Mouse (Mus musculus): Measurements from ENCODE around the gene Tbc1d5. TPM values are rescaled to one million over a fixed set of nuclear protein-coding genes. Genes with fewer than 3 reads are reported as not detected.

Gene Tbc1d5
- polyA plus RNA-seq, 1 experiment from 2014 or later = 11.4 TPM

- Histone ChIP-seq H3K27ac (no peak overlapping the region), H3K27me3 (no peaks in the 10 kb centered on the region), H3K4me1 (no peaks in the 10 kb centered on the region), H3K9me3 (replicated peaks) (no peaks in the 10 kb centered on the region), H3K36me3 (peaks cover 7% of the 10 kb centered on the region; the same call in 1 of the 2 replicates), H3K4me2 (no peak overlapping the region), H3K4me3 (replicated peaks) (no peak overlapping the region), H3K9ac (no peak overlapping the region)
- ATAC-seq (replicated peaks; ENCODE audit: low FRiP score) = no peak
- 88% methylated on average over 9 of the region's 9 CpGs for WGBS
These were observed 224.8 kb downstream of the Tbc1d5 start for GRCm38 (mm10) chr17:50954313-50954712.

GRCm38 (mm10) chr17:50922308-50922707 lies 256.8 kb downstream of the Tbc1d5 start:
- ATAC-seq (replicated peaks; ENCODE audit: low FRiP score) = no peak
- 93% methylated on average over 2 of the region's 2 CpGs for WGBS

DNA sequence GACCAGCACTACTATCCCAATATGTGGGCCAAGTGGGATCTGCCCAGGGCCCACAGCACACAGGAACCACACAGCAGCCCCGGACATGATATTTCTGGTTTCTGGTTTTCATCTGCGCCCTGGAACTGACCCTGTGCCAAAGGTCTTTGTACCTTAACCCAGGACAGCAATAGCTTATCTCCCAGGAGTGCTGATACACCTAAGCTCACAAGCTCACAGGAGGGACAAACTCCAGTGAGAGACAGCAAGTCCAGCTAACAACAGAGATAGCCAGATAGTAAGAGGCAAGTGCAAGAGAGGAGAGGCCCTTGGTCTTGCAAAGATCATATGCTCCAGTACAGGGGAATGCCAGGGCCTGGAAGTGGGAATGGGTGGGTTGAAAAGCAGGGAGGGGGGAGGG lies 263.9 kb downstream of the Tbc1d5 start:
- Histone ChIP-seq H3K9ac (no peak overlapping the region), H3K4me1 (no peaks in the 10 kb centered on the region), H3K4me3 (replicated peaks) (no peak overlapping the region), H3K4me2 (no peak overlapping the region), H3K27ac (no peak overlapping the region), H3K27me3 (no peaks in the 10 kb centered on the region), H3K9me3 (replicated peaks) (no peaks in the 10 kb centered on the region), H3K36me3 (peaks cover 3% of the 10 kb centered on the region; the same call in 1 of the 2 replicates)
- no peak for ATAC-seq (replicated peaks; ENCODE audit: low FRiP score)
- 94% methylated on average over 2 of the region's 2 CpGs for WGBS

More at GRCm38 (mm10) chr17:50922308-50922707, 256.8 kb downstream of the Tbc1d5 start:
- Histone ChIP-seq H3K4me1 (no peaks in the 10 kb centered on the region), H3K27ac (no peak overlapping the region), H3K27me3 (no peaks in the 10 kb centered on the region), H3K9me3 (replicated peaks) (no peaks in the 10 kb centered on the region), H3K9ac (no peak overlapping the region), H3K36me3 (no peaks in the 10 kb centered on the region), H3K4me3 (replicated peaks) (no peak overlapping the region), H3K4me2 (no peak overlapping the region)

DNA sequence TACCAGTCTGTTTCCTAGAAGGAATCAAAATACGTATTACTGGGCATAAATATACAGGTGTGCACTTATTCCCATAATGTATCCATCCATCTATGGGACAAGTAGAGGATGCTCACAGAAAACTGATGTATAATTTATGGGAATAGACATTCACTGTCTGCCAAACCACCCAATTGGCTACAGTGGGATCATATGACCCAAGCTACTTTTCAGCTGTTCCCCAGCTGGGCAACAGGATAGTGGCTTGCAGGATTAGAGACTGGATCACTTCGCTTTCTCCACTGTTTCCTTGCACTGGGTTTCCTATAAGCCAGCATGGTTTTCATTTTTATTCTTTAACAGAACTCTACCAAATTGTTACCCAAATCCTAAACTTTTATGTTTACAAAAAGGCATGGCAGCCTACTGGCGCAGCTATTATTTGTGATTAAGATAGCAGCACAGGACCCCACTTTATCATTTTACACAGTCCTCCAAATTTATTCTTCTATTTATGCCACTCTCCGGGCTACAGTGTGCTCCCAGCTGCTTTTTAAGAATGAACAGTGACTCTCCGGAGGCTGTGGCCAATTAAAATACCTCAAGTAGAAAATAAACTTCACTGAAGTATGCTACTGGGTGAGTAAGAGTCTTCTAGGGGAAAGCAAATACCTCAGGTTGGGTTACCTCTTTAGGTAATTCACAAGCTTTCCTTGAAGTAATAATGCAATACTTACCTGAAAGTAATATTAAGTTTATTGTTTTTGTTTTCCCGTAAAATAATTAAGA lies 270.4 kb downstream of the Tbc1d5 start:
- no peaks in the 10 kb centered on the region for H3K4me1 ChIP-seq
- 68% methylated on average over 6 of the region's 6 CpGs for WGBS
- H3K4me2 ChIP-seq = no peak overlapping the region
- H3K27ac ChIP-seq = no peak overlapping the region
- H3K27me3 ChIP-seq = no peaks in the 10 kb centered on the region
- no peak for ATAC-seq (replicated peaks; ENCODE audit: low FRiP score)
- H3K36me3 ChIP-seq = no peaks in the 10 kb centered on the region
- no peaks in the 10 kb centered on the region for H3K9me3 ChIP-seq (replicated peaks)
- no peak overlapping the region for H3K4me3 ChIP-seq (replicated peaks)
- no peak overlapping the region for H3K9ac ChIP-seq

DNA sequence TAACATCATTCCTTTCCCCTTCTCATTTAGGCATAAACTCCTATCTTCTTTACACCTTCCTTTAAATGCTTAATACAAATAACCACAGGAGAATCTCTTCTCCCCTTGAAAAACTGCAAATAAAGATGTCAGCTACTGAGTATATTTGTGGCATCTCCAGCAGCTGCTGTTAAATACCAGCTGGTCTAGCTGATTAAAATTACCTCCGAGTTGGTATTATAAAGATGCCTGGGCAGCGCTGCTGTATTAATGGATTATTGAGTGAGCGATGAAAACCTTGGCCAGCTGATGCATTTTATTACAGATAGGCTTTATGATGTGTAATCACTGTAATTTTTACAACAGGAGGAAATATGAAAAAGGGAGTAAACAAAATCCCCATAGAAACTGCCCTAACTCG lies 271.0 kb downstream of the Tbc1d5 start:
- Histone ChIP-seq H3K27me3 (no peaks in the 10 kb centered on the region), H3K9ac (no peak overlapping the region), H3K4me3 (replicated peaks) (no peak overlapping the region), H3K9me3 (replicated peaks) (no peaks in the 10 kb centered on the region), H3K4me2 (no peak overlapping the region), H3K4me1 (no peaks in the 10 kb centered on the region), H3K27ac (no peak overlapping the region), H3K36me3 (no peaks in the 10 kb centered on the region)
- 78% methylated on average over 4 of the region's 4 CpGs for WGBS
- ATAC-seq (replicated peaks; ENCODE audit: low FRiP score) = no peak

DNA sequence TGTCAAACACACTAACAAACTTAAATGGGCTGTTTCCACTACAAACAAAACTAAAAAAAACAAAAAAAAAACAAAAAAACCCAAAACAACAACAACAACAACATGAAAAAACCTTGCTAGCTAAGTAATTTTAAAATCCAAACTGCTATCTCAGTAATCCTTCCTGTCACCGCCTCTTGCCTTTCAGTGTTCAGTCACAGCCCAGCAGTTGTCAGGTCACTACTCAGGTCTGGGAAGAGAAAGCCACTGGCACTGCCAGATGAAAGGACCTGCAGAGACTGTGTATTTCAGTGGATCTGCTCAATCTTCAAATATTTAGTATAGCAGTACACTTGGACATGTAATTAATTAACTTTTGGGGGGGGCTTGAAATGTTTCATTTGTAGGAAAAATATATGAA lies 272.5 kb downstream of the Tbc1d5 start:
- 79% methylated on average over 1 of the region's 1 CpGs for WGBS

DNA sequence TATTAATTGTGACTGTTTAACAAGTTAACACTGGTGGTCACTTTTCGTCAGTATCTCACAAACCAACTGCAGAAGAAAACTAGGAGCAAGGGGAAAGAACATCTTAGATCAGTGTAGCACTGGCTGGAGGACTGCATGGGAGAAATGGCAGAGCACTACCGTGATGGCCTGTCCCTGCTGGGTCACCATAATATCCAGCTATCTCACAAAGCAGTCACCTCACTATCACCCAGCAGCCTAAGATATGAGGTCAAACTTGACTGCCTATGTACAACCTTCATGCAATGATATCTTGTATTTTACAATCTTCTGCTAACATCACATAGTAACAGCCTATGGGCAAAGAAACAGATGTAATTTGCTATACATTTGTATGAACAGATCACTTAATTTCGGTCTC lies 274.7 kb downstream of the Tbc1d5 start:
- 84% methylated on average over 3 of the region's 3 CpGs for WGBS
- H3K9me3 ChIP-seq (replicated peaks) = no peaks in the 10 kb centered on the region

More for the DNA sequence above, 272.5 kb downstream of the Tbc1d5 start:
- Histone ChIP-seq H3K4me2 (no peak overlapping the region), H3K9me3 (replicated peaks) (no peaks in the 10 kb centered on the region), H3K4me3 (replicated peaks) (no peak overlapping the region), H3K36me3 (no peaks in the 10 kb centered on the region), H3K9ac (no peak overlapping the region), H3K27ac (no peak overlapping the region), H3K27me3 (no peaks in the 10 kb centered on the region), H3K4me1 (no peaks in the 10 kb centered on the region)
- ATAC-seq (replicated peaks; ENCODE audit: low FRiP score) = no peak

DNA sequence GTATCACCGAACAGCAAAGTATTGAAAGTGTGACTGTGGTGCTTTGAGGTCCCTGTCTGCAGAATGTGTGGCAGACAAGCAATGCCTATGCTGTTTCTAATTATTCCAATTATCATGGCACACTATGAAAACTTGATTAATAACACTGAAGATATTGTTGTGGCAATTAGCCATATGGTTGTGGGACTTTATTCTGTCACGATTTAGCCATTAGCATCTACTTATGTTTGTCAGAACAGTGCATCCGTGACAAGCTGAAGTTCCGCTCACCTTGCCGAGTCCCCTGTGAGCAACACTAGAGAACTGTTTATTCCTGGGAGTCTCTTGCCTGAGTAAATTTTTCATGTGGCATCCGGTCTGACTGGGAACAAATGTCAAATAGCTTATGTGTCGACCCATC lies 281.3 kb downstream of the Tbc1d5 start:
- Histone ChIP-seq H3K9me3 (replicated peaks) (no peaks in the 10 kb centered on the region), H3K4me3 (replicated peaks) (no peak overlapping the region), H3K4me1 (no peaks in the 10 kb centered on the region), H3K27me3 (no peaks in the 10 kb centered on the region), H3K4me2 (no peak overlapping the region), H3K36me3 (no peaks in the 10 kb centered on the region), H3K27ac (no peak overlapping the region), H3K9ac (no peak overlapping the region)
- 89% methylated on average over 7 of the region's 7 CpGs for WGBS
- no peak for ATAC-seq (replicated peaks; ENCODE audit: low FRiP score)

More for the DNA sequence above, 274.7 kb downstream of the Tbc1d5 start:
- Histone ChIP-seq H3K27me3 (no peaks in the 10 kb centered on the region), H3K4me1 (no peaks in the 10 kb centered on the region), H3K27ac (no peak overlapping the region), H3K9ac (no peak overlapping the region), H3K4me3 (replicated peaks) (no peak overlapping the region), H3K4me2 (no peak overlapping the region), H3K36me3 (no peaks in the 10 kb centered on the region)
- ATAC-seq (replicated peaks; ENCODE audit: low FRiP score) = no peak

- Histone ChIP-seq H3K9ac (no peak overlapping the region), H3K9me3 (replicated peaks) (no peaks in the 10 kb centered on the region), H3K27me3 (no peaks in the 10 kb centered on the region), H3K4me1 (no peaks in the 10 kb centered on the region), H3K36me3 (no peaks in the 10 kb centered on the region), H3K27ac (no peak overlapping the region), H3K4me2 (no peak overlapping the region), H3K4me3 (replicated peaks) (no peak overlapping the region)
- 96% methylated on average over 1 of the region's 1 CpGs for WGBS
- ATAC-seq (replicated peaks; ENCODE audit: low FRiP score) = no peak
These were observed 289.7 kb downstream of the Tbc1d5 start for GRCm38 (mm10) chr17:50889475-50889874.

DNA sequence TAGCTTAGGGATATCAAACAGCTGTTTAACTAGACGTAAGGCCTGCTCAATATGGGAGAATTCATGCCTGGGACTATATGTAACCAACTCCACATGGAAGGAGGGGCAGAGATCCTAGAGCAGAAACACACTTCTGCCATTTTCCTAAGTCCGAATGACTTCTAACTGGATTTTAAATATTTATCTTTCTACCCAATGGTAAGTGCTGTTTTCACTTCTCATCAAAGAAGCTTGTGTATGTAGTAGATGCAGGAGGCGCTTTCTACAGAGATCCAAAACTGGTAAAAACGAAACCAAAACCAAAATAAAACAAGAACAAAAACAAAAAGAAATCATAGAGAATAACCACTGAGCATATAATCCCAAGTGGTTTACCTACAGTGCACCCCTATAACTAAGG lies 299.2 kb downstream of the Tbc1d5 start:
- no peaks in the 10 kb centered on the region for H3K27me3 ChIP-seq
- no peaks in the 10 kb centered on the region for H3K9me3 ChIP-seq (replicated peaks)
- no peak overlapping the region for H3K4me3 ChIP-seq (replicated peaks)
- ATAC-seq (replicated peaks; ENCODE audit: low FRiP score) = no peak
- no peaks in the 10 kb centered on the region for H3K36me3 ChIP-seq
- H3K27ac ChIP-seq = no peak overlapping the region
- 91% methylated on average over 4 of the region's 4 CpGs for WGBS
- no peak overlapping the region for H3K9ac ChIP-seq
- no peaks in the 10 kb centered on the region for H3K4me1 ChIP-seq
- no peak overlapping the region for H3K4me2 ChIP-seq

GRCm38 (mm10) chr17:50876451-50876850 lies 302.7 kb downstream of the Tbc1d5 start:
- Histone ChIP-seq H3K9ac (no peak overlapping the region), H3K4me1 (no peaks in the 10 kb centered on the region), H3K27ac (no peak overlapping the region), H3K27me3 (no peaks in the 10 kb centered on the region), H3K4me3 (replicated peaks) (no peak overlapping the region), H3K9me3 (replicated peaks) (no peaks in the 10 kb centered on the region), H3K36me3 (no peaks in the 10 kb centered on the region), H3K4me2 (no peak overlapping the region)
- no peak for ATAC-seq (replicated peaks; ENCODE audit: low FRiP score)
- WGBS = 86% methylated on average over 5 of the region's 5 CpGs

- Histone ChIP-seq H3K4me3 (replicated peaks) (no peak overlapping the region), H3K9me3 (replicated peaks) (no peaks in the 10 kb centered on the region), H3K27me3 (no peaks in the 10 kb centered on the region), H3K9ac (no peak overlapping the region), H3K4me1 (no peaks in the 10 kb centered on the region), H3K4me2 (no peak overlapping the region), H3K27ac (no peak overlapping the region), H3K36me3 (no peaks in the 10 kb centered on the region)
- 78% methylated on average over 7 of the region's 7 CpGs for WGBS
- no peak for ATAC-seq (replicated peaks; ENCODE audit: low FRiP score)
These were observed 305.1 kb downstream of the Tbc1d5 start for GRCm38 (mm10) chr17:50874067-50874466.

DNA sequence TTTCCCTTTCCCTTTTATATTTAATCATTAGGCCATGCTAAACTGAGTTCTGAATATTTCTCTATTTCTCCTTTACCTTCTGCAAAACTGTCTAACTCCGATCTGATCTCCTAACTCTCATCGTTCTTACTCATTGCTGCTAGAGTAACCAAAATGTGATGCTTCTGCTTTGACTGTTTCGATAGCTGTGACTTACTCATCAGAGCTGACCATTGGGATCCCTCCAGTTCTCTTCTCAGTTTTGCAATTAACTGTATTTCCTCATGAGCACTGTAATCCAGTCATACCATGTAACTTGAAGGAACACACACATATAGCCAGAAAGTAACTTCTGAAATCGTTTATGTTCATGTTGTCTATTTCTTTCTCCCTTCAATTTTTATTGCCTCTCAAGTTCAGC lies 306.6 kb downstream of the Tbc1d5 start:
- no peaks in the 10 kb centered on the region for H3K36me3 ChIP-seq
- no peaks in the 10 kb centered on the region for H3K27me3 ChIP-seq
- H3K4me3 ChIP-seq (replicated peaks) = no peak overlapping the region
- H3K4me1 ChIP-seq = no peaks in the 10 kb centered on the region
- H3K27ac ChIP-seq = no peak overlapping the region
- H3K9ac ChIP-seq = no peak overlapping the region
- H3K4me2 ChIP-seq = no peak overlapping the region
- 88% methylated on average over 4 of the region's 4 CpGs for WGBS
- no peaks in the 10 kb centered on the region for H3K9me3 ChIP-seq (replicated peaks)
- no peak for ATAC-seq (replicated peaks; ENCODE audit: low FRiP score)

All from kidney, embryonic 15.5 days (tissue).